Mouse (Mus musculus) layer of hippocampus, adult 11-12 months (tissue): ENCODE results near the gene Ush1g.

Experiments used
- DNase-seq: peaks from one replicate; pipeline ENCODE4 v3.0.0; 2022; ENCODE audit warnings: low spot score

Ush1g gene

GRCm38 (mm10) chr11:115321906-115322693 lies at the start of gene Ush1g:
Gene Ush1g (minus strand): TSS chr11:115322041.
- DNase-seq: no peak

- DNase-seq: no peak
These were observed 49.5 kb upstream of the Ush1g start for GRCm38 (mm10) chr11:115371354-115371753.

GRCm38 (mm10) chr11:115370368-115370767 lies 48.5 kb upstream of the Ush1g start:
- DNase-seq: no peak

- peak; percentile 87 for DNase-seq
These were observed 45.6 kb upstream of the Ush1g start, which contains the start of gene Hid1 for GRCm38 (mm10) chr11:115367395-115367944. Gene Hid1 (minus strand): TSS chr11:115367756.

- peak; percentile 66 for DNase-seq
These were observed 45.0 kb upstream of the Ush1g start for GRCm38 (mm10) chr11:115366706-115367394.

GRCm38 (mm10) chr11:115366039-115366705 lies 44.3 kb upstream of the Ush1g start:
- peak; percentile 63 for DNase-seq

- no peak for DNase-seq
These were observed 42.3 kb upstream of the Ush1g start for GRCm38 (mm10) chr11:115364136-115364535.

- DNase-seq: no peak
These were observed 37.9 kb upstream of the Ush1g start for GRCm38 (mm10) chr11:115359726-115360125.

- no peak for DNase-seq
These were observed 37.5 kb upstream of the Ush1g start for GRCm38 (mm10) chr11:115359293-115359692.

GRCm38 (mm10) chr11:115358468-115358867 lies 36.6 kb upstream of the Ush1g start:
- peak; percentile 76 for DNase-seq

GRCm38 (mm10) chr11:115354183-115354582 lies 32.3 kb upstream of the Ush1g start:
- DNase-seq: peak; percentile 61

GRCm38 (mm10) chr11:115353375-115353774 lies 31.5 kb upstream of the Ush1g start:
- DNase-seq: no peak

- DNase-seq: no peak
These were observed 28.1 kb upstream of the Ush1g start for GRCm38 (mm10) chr11:115349976-115350375.

GRCm38 (mm10) chr11:115348681-115349248 lies 26.9 kb upstream of the Ush1g start:
- DNase-seq: no peak

- DNase-seq: no peak
These were observed 23.7 kb upstream of the Ush1g start for GRCm38 (mm10) chr11:115345515-115345914.

GRCm38 (mm10) chr11:115344967-115345366 lies 23.1 kb upstream of the Ush1g start:
- no peak for DNase-seq

GRCm38 (mm10) chr11:115341866-115342265 lies 20.0 kb upstream of the Ush1g start:
- no peak for DNase-seq

- no peak for DNase-seq
These were observed 19.4 kb upstream of the Ush1g start for GRCm38 (mm10) chr11:115341246-115341645.

GRCm38 (mm10) chr11:115337826-115338225 lies 16.0 kb upstream of the Ush1g start:
- DNase-seq: no peak

GRCm38 (mm10) chr11:115337350-115337749 lies 15.5 kb upstream of the Ush1g start:
- no peak for DNase-seq

GRCm38 (mm10) chr11:115336115-115336514 lies 14.3 kb upstream of the Ush1g start:
- no peak for DNase-seq

GRCm38 (mm10) chr11:115335223-115335622 lies 13.4 kb upstream of the Ush1g start:
- no peak for DNase-seq
